In the genomic region with DNA sequence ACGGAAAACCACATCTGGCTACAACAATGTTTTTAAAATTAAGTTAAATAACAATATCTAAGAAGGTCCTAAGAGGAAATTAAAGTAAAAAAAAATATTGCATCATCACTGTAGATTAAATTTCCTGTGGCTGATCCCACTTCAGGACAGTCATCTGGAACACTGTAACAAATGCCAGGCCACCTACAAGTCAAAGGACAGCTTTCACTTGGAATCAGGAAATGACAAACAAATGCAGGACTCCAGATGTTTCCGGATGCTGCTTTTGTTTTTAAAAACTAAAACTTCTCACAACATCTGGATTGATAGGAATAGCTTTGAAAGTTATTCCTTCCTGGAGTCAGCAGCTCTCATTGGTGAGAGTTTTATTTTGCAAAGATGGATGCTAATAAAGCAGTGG, we compare ENCODE assay signal across 16 mouse cellular contexts. TPM values are rescaled to one million over a fixed set of nuclear protein-coding genes. Genes with fewer than 3 reads are reported as not detected.
DNase-seq lines count a peak whose midpoint lies in the region; ATAC-seq and TF ChIP-seq lines count a peak whose summit lies in the region.
"Had no signal": no experiment of that assay in that cellular context is flagged by ENCODE, and none has a peak within 500 bp of the region (broad histone marks: within the 10 kb centered on the region; RNA-seq: fewer than 3 reads in every experiment).

No protein-coding gene starts in this region.

- no peak for ATAC-seq in embryonic facial prominence, embryonic 12.5 days (ENCODE audit: insufficient number of reproducible peaks, insufficient read depth, low FRiP score, low TSS enrichment)
- peak; percentile 74; the same call in 1 of the 2 replicates for ATAC-seq in lung, embryonic 16.5 days (ENCODE audit: low read depth)
- no peak for ATAC-seq in midbrain, embryonic 11.5 days (ENCODE audit: low FRiP score)
- ATAC-seq: CD4-positive, CD25-positive, alpha-beta regulatory T cell, adult 4 months; forebrain, postnatal 0 days; intestine, embryonic 16.5 days; liver, postnatal 0 days; Patski had no signal

- H3K27me3 ChIP-seq in heart, adult 2 months (ENCODE audit: control insufficient read depth, insufficient read depth, low read length) = no peaks in the 10 kb centered on the region
- H3K27me3 ChIP-seq in embryonic facial prominence, embryonic 12.5 days = no peaks in the 10 kb centered on the region
- no peaks in the 10 kb centered on the region for H3K27me3 ChIP-seq in lung, embryonic 16.5 days (ENCODE audit: control insufficient read depth, insufficient read depth, low read depth, low read length)
- H3K27me3 ChIP-seq in midbrain, embryonic 11.5 days (ENCODE audit: control insufficient read depth, insufficient read depth, low read length) = no peaks in the 10 kb centered on the region
- H3K27me3 ChIP-seq: heart, embryonic 15.5 days; neural tube, embryonic 15.5 days; Patski had no signal

- intact Hi-C loops in heart, adult 2 months (cut with DNase I) = no loop called here
- intact Hi-C loops in heart, postnatal 25 days (cut with DNase I) = no loop called here

- no peak for DNase-seq in heart, adult 2 months
- DNase-seq in heart, postnatal 25 days (ENCODE audit: low spot score) = no peak
- peak; percentile 73 for DNase-seq in MN1 (ENCODE audit: low spot score)
- DNase-seq in left cerebral cortex, adult 18-20 months (ENCODE audit: low spot score in 2 of 2) = no peak
- DNase-seq in layer of hippocampus, postnatal 10 days (ENCODE audit: low spot score in 2 of 2) = no peak
- no peak for DNase-seq in midbrain, embryonic 11.5 days (ENCODE audit: low spot score, missing footprints)
- DNase-seq: adrenal gland, postnatal 10 days; forebrain, postnatal 0 days; liver, postnatal 0 days had no signal

- H3K9ac ChIP-seq in heart, adult 2 months (ENCODE audit: low read depth, low read length) = no peak overlapping the region
- no peak overlapping the region for H3K9ac ChIP-seq in embryonic facial prominence, embryonic 12.5 days
- H3K9ac ChIP-seq in lung, embryonic 16.5 days (ENCODE audit: low read length) = no peak overlapping the region
- H3K9ac ChIP-seq in midbrain, embryonic 11.5 days (ENCODE audit: low read length) = no peak overlapping the region
- H3K9ac ChIP-seq: forebrain, postnatal 0 days; heart, embryonic 15.5 days; liver, postnatal 0 days; neural tube, embryonic 15.5 days had no signal

- no peak for TF ChIP-seq EP300 in heart, adult 2 months (IDR thresholded peaks at IDR 0.05; ENCODE audit: insufficient read depth, low read depth, low read length)

- no peaks in the 10 kb centered on the region for H3K9me3 ChIP-seq in embryonic facial prominence, embryonic 12.5 days
- H3K9me3 ChIP-seq in lung, embryonic 16.5 days (ENCODE audit: control insufficient read depth, low read length) = no peaks in the 10 kb centered on the region
- H3K9me3 ChIP-seq in midbrain, embryonic 11.5 days (ENCODE audit: control insufficient read depth, low read length) = no peaks in the 10 kb centered on the region
- H3K9me3 ChIP-seq: heart, embryonic 15.5 days; neural tube, embryonic 15.5 days had no signal

- TF ChIP-seq CTCF in heart, adult 2 months (IDR thresholded peaks at IDR 0.05) = no peak

- peak overlapping the region; percentile 43 for H3K27ac ChIP-seq in heart, adult 2 months
- H3K27ac ChIP-seq in embryonic facial prominence, embryonic 12.5 days = peak overlapping the region; percentile 41; the same call in 1 of the 2 replicates
- peak overlapping the region; percentile 28; the same call in 1 of the 2 replicates for H3K27ac ChIP-seq in lung, embryonic 16.5 days (ENCODE audit: low read length)
- H3K27ac ChIP-seq in midbrain, embryonic 11.5 days (ENCODE audit: low read depth, low read length) = no peak overlapping the region
- H3K27ac ChIP-seq: heart, embryonic 15.5 days; neural tube, embryonic 15.5 days had no signal

- H3K4me2 ChIP-seq in embryonic facial prominence, embryonic 12.5 days (replicated peaks) = no peak overlapping the region
- no peak overlapping the region for H3K4me2 ChIP-seq in lung, embryonic 16.5 days (ENCODE audit: low read depth, low read length)
- H3K4me2 ChIP-seq in midbrain, embryonic 11.5 days = no peak overlapping the region
- H3K4me2 ChIP-seq: heart, embryonic 15.5 days; neural tube, embryonic 15.5 days had no signal

- H3K79me2 ChIP-seq in heart, adult 2 months (replicated peaks; ENCODE audit: control insufficient read depth, insufficient read depth, low read length) = no peaks in the 10 kb centered on the region

- no peaks in the 10 kb centered on the region; the same call in 1 of the 2 replicates for H3K4me1 ChIP-seq in heart, adult 2 months (ENCODE audit: control insufficient read depth, insufficient read depth, low read length)
- H3K4me1 ChIP-seq in embryonic facial prominence, embryonic 12.5 days = no peaks in the 10 kb centered on the region; the same call in 1 of the 2 replicates
- H3K4me1 ChIP-seq in lung, embryonic 16.5 days (replicated peaks; ENCODE audit: control insufficient read depth, insufficient read depth, low read length) = no peaks in the 10 kb centered on the region
- H3K4me1 ChIP-seq in midbrain, embryonic 11.5 days (ENCODE audit: control insufficient read depth, insufficient read depth, low read length) = no peaks in the 10 kb centered on the region
- H3K4me1 ChIP-seq: heart, embryonic 15.5 days; neural tube, embryonic 15.5 days had no signal

- no peak for TF ChIP-seq POLR2A in heart, adult 2 months (IDR thresholded peaks at IDR 0.05; ENCODE audit: insufficient read depth, low read depth, low read length)

- 33% methylated on average over 2 of the region's 2 CpGs for WGBS in heart, adult 2 months
- 13% methylated on average over 2 of the region's 2 CpGs for WGBS in embryonic facial prominence, embryonic 12.5 days
- WGBS in lung, embryonic 16.5 days = 30% methylated on average over 2 of the region's 2 CpGs
- 76% methylated on average over 2 of the region's 2 CpGs for WGBS in midbrain, embryonic 11.5 days

- no peaks in the 10 kb centered on the region for H3K36me3 ChIP-seq in heart, adult 2 months (ENCODE audit: control insufficient read depth, insufficient read depth, low read length)
- no peaks in the 10 kb centered on the region for H3K36me3 ChIP-seq in embryonic facial prominence, embryonic 12.5 days
- H3K36me3 ChIP-seq in lung, embryonic 16.5 days (ENCODE audit: control insufficient read depth, insufficient read depth, low read length) = no peaks in the 10 kb centered on the region
- no peaks in the 10 kb centered on the region for H3K36me3 ChIP-seq in midbrain, embryonic 11.5 days (ENCODE audit: control insufficient read depth, insufficient read depth, low read length)
- H3K36me3 ChIP-seq: heart, embryonic 15.5 days; neural tube, embryonic 15.5 days had no signal

- H3K4me3 ChIP-seq in heart, adult 2 months = no peak overlapping the region
- H3K4me3 ChIP-seq in embryonic facial prominence, embryonic 12.5 days = no peak overlapping the region
- no peak overlapping the region for H3K4me3 ChIP-seq in lung, embryonic 16.5 days (ENCODE audit: low read length)
- no peak overlapping the region for H3K4me3 ChIP-seq in midbrain, embryonic 11.5 days (ENCODE audit: low read depth, low read length)
- H3K4me3 ChIP-seq: heart, embryonic 15.5 days; neural tube, embryonic 15.5 days had no signal

RNA-seq across cellular contexts. Expression of a gene that starts 28.0 kb away (rescaled TPM):
- 10 to 100 TPM; 30.9 to 58.8 TPM for total RNA-seq in heart, adult 2 months (2021)
- polyA plus RNA-seq in heart, adult 2 months (2012; rRNA removed) = 39.7 and 136 TPM in 2 replicates
- total RNA-seq in heart, postnatal 25 days (2021) = 10 to 100 TPM; 55.6 to 72.7 TPM
- 151 and 185 TPM in 2 replicates for polyA plus RNA-seq in embryonic facial prominence, embryonic 12.5 days (2016; fragmentation: Nextera tagmentation; extraction: Ambion mirVana)
- 46.4 and 58.2 TPM in 2 replicates for polyA plus RNA-seq in lung, embryonic 16.5 days (2015; fragmentation: Nextera tagmentation; extraction: Ambion mirVana)
- total RNA-seq in left cerebral cortex, adult 18-20 months (2021) = 1 to 10 TPM; 2.0 to 2.1 TPM
- total RNA-seq in layer of hippocampus, postnatal 10 days (2021) = 1 to 10 TPM; 3.9 to 4.2 TPM
- 131 and 148 TPM in 2 replicates for polyA plus RNA-seq in midbrain, embryonic 11.5 days (2014; fragmentation: Nextera tagmentation; extraction: Ambion mirVana)
- polyA plus RNA-seq: CD4-positive, CD25-positive, alpha-beta regulatory T cell, adult 4 months; Patski had no signal

RNA-seq across cellular contexts. Expression of a gene that starts 57.5 kb away (rescaled TPM):
- 100 to 1,000 TPM; 385 to 401 TPM for total RNA-seq in heart, adult 2 months (2021)
- polyA plus RNA-seq in heart, adult 2 months (2012; rRNA removed) = 442 and 744 TPM in 2 replicates
- total RNA-seq in heart, postnatal 25 days (2021) = 100 to 1,000 TPM; 381 to 431 TPM
- 79.0 and 87.0 TPM in 2 replicates for polyA plus RNA-seq in embryonic facial prominence, embryonic 12.5 days (2016; fragmentation: Nextera tagmentation; extraction: Ambion mirVana)
- polyA plus RNA-seq in lung, embryonic 16.5 days (2015; fragmentation: Nextera tagmentation; extraction: Ambion mirVana) = 179 and 191 TPM in 2 replicates
- 10 to 100 TPM; 13.0 to 22.0 TPM for total RNA-seq in left cerebral cortex, adult 18-20 months (2021)
- 10 to 100 TPM; 59.3 to 64.2 TPM for total RNA-seq in layer of hippocampus, postnatal 10 days (2021)
- polyA plus RNA-seq in midbrain, embryonic 11.5 days (2014; fragmentation: Nextera tagmentation; extraction: Ambion mirVana) = 26.2 and 30.6 TPM in 2 replicates
- polyA plus RNA-seq: CD4-positive, CD25-positive, alpha-beta regulatory T cell, adult 4 months had no signal

Comparison
In these comparisons a context has a peak if more than half of its experiments do, and no peak if none do; other contexts are left out.
1. RNA of a gene that starts 28.0 kb away (total RNA-seq): 55.6 to 72.7 TPM in heart, postnatal 25 days and 30.9 to 58.8 TPM in heart, adult 2 months; 3.9 to 4.2 TPM in layer of hippocampus, postnatal 10 days and 2.0 to 2.1 TPM in left cerebral cortex, adult 18-20 months; every median in the first group is over 4 times any median in the second.
2. RNA of a gene that starts 57.5 kb away (total RNA-seq): 381 to 431 TPM in heart, postnatal 25 days and 385 to 401 TPM in heart, adult 2 months; 59.3 to 64.2 TPM in layer of hippocampus, postnatal 10 days and 13.0 to 22.0 TPM in left cerebral cortex, adult 18-20 months; every median in the first group is over 4 times any median in the second.